Mouse (Mus musculus) CD8-positive naive resting alpha-beta T cell, adult 2 months (primary cell): ENCODE data around the gene Arpc2.

ENCODE experiments used
- DNase-seq, 2 experiments: peaks; one replicate each; pipeline ENCODE4 v3.0.0; 2022; ENCODE audit warnings: low read depth in 2 of 2, low spot score in 2 of 2

Gene Arpc2

GRCm38 (mm10) chr1:74298996-74299395 lies 63.1 kb downstream of the Arpc2 start:
- no peak for DNase-seq

GRCm38 (mm10) chr1:74300347-74301110 lies 64.6 kb downstream of the Arpc2 start:
- no peak for DNase-seq

GRCm38 (mm10) chr1:74302229-74302628 lies 66.3 kb downstream of the Arpc2 start:
- DNase-seq = no peak

DNA sequence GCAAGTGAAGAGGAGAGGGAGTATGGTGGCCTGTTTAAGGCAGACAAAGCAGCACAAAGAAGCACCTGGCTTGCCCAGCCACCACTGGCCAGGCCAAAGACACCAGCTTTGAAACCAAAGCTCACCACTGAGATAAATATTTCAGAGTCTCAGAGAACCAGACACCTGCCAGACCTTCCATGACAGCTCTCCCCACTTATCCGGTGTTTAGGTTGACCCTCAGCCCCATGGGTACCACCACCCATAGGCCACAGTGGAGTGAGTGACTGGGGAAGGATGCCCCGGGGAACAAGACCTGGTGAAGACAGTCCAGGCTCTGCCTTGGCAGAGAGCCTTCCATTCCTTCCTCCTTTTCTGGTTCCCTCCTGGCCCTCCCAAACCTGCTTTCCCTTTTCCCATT lies 67.0 kb downstream of the Arpc2 start:
- DNase-seq = no peak

- no peak for DNase-seq
These were observed 67.8 kb downstream of the Arpc2 start for GRCm38 (mm10) chr1:74303509-74304338.

DNA sequence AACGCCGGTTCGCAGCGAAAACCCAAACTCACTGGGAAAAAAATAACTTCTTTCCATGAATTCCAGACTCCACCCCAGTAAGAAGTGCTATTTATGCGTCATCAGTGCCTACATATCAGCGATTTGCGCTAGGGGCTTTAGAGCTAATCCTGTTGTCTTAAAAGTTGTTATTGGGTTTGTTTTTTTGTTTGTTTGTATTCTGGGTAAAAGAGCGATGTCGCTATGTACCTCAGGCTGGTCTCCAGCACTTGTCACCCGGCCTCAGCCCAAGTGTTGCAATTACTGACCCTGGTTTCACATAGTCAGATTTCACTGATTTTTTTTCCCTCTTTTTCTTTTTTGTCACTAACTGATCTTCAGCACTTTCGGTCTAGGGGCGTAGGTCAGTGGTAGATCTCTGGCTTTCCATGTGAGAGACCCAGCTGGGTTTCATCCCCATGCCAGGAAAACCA lies 68.5 kb downstream of the Arpc2 start:
- no peak for DNase-seq

- DNase-seq = no peak
These were observed 69.1 kb downstream of the Arpc2 start for GRCm38 (mm10) chr1:74304946-74305345.

- no peak for DNase-seq
These were observed 69.6 kb downstream of the Arpc2 start, which contains the start of gene Tmbim1 for GRCm38 (mm10) chr1:74305522-74305921. TSS of gene Tmbim1 (minus strand) at chr1:74305622.

GRCm38 (mm10) chr1:74307146-74307545 lies 71.3 kb downstream of the Arpc2 start:
- no peak for DNase-seq

GRCm38 (mm10) chr1:74308001-74308964 lies 72.4 kb downstream of the Arpc2 start:
- no peak for DNase-seq

GRCm38 (mm10) chr1:74309767-74310166 lies 73.9 kb downstream of the Arpc2 start:
- no peak for DNase-seq

DNA sequence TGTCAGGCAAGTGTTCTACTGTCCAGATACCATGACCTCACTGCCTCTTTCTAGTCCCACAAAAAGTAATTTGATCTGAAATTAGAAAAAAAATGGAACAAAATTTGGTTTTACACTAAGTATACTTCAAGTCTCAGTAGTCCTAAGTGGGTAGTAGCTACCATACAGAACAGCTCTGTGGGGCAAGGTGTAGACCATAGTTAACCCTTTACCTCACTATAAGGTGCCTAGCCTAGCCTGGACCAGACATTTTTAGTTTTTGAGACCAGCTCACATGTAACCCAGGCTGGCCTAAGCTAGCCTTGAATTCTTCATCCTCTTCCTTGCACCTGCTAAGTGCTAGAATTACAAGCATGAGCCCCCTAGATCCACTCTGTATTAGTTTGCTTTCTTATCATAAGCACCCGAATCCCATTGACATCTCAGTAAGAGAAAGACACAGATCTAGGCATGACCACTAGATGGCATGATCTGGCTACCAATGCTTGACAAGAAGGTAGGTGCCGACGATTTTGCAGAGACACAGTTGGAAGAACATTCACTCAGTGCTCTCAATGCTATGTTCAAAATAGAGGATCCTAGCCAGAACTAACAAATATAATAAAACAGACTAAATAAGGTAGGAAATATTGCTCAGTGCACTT lies 77.3 kb downstream of the Arpc2 start:
- peak; percentile 50 to 65 for DNase-seq

GRCm38 (mm10) chr1:74314796-74315195 lies 78.9 kb downstream of the Arpc2 start:
- DNase-seq = no peak

GRCm38 (mm10) chr1:74316114-74316827 lies 80.4 kb downstream of the Arpc2 start:
- DNase-seq = no peak
